Mouse (Mus musculus) neural tube, embryonic 15.5 days (tissue): ENCODE data around the gene Gimap4. TPM values are rescaled to one million over a fixed set of nuclear protein-coding genes. Genes with fewer than 3 reads are reported as not detected.

Experiments used
- ATAC-seq: fragments of 200-750 bp; cut with Nextera tagmentation; 2 replicates; pipeline ENCODE4 v1.8.0; 2017; ENCODE audit warnings: mild to moderate bottlenecking, moderate TSS enrichment, moderate library complexity; ENCODE audit not compliant: low FRiP score
- H3K27ac ChIP-seq: fragments of 300-500 bp; sonication (generic); replicated peaks from 2 replicates; pipeline ENCODE4 v1.5.1; 2015; ENCODE audit warnings: mild to moderate bottlenecking, inconsistent platforms
- H3K27me3 ChIP-seq: fragments of 300-500 bp; sonication (generic); replicated peaks from 2 replicates; pipeline ENCODE4 v1.6.1; 2015; ENCODE audit warnings: inconsistent platforms
- H3K36me3 ChIP-seq: fragments of 300-500 bp; sonication (generic); 2 replicates; pipeline ENCODE4 v1.6.1; 2015; ENCODE audit warnings: inconsistent platforms
- H3K4me1 ChIP-seq: fragments of 300-500 bp; sonication (generic); 2 replicates; pipeline ENCODE4 v1.6.1; 2015; ENCODE audit warnings: inconsistent platforms
- H3K4me2 ChIP-seq: fragments of 300-500 bp; sonication (generic); 2 replicates; pipeline ENCODE4 v1.6.1; 2015; ENCODE audit warnings: inconsistent platforms, mild to moderate bottlenecking, moderate library complexity
- H3K4me3 ChIP-seq: fragments of 300-500 bp; sonication (generic); replicated peaks from 2 replicates; pipeline ENCODE4 v1.5.1; 2015; ENCODE audit warnings: mild to moderate bottlenecking, inconsistent platforms
- H3K9ac ChIP-seq: fragments of 300-500 bp; sonication (generic); replicated peaks from 2 replicates; pipeline ENCODE4 v1.6.1; 2015; ENCODE audit warnings: mild to moderate bottlenecking, inconsistent platforms
- H3K9me3 ChIP-seq: fragments of 300-500 bp; sonication (generic); replicated peaks from 2 replicates; pipeline ENCODE4 v1.6.1; 2016; ENCODE audit warnings: inconsistent platforms
- WGBS: fragments of 180-500 bp; shearing (Covaris S2); methylation state at CpG from one replicate; pipeline ENCODE4 v1.1.7; 2015; ENCODE audit warnings: mixed read lengths; 5-methylcytosine and 5-hydroxymethylcytosine counted together
- polyA plus RNA-seq: library from polyadenylated mRNA; unstranded; fragments of >200 nt; fragmentation: Nextera tagmentation; extraction: Ambion mirVana; gene quantifications from 2 replicates; pipeline ENCODE4 v1.2.1, GENCODE M21; 2015

Gimap4 gene
- polyA plus RNA-seq, 1 experiment from 2014 or later: 1.4 TPM

- Histone ChIP-seq H3K27me3 (no peaks in the 10 kb centered on the region), H3K4me1 (no peaks in the 10 kb centered on the region), H3K9me3 (no peaks in the 10 kb centered on the region), H3K9ac (no peak overlapping the region), H3K27ac (no peak overlapping the region), H3K4me2 (no peak overlapping the region), H3K36me3 (no peaks in the 10 kb centered on the region), H3K4me3 (no peak overlapping the region)
- 93% methylated on average over 2 of the region's 2 CpGs for WGBS
- ATAC-seq: no peak
Observed at GRCm38 (mm10) chr6:48689320-48689719, 5.0 kb downstream of the Gimap4 start.

GRCm38 (mm10) chr6:48692962-48693361 is 8.6 kb downstream of the Gimap4 start:
- 93% methylated on average over 6 of the region's 6 CpGs for WGBS
- no peaks in the 10 kb centered on the region; the same call in 1 of the 2 replicates for H3K9me3 ChIP-seq
- no peak overlapping the region for H3K4me2 ChIP-seq
- no peak for ATAC-seq
- no peak overlapping the region for H3K27ac ChIP-seq
- H3K4me3 ChIP-seq: no peak overlapping the region
- H3K27me3 ChIP-seq: no peaks in the 10 kb centered on the region
- no peaks in the 10 kb centered on the region for H3K36me3 ChIP-seq
- H3K9ac ChIP-seq: no peak overlapping the region
- no peaks in the 10 kb centered on the region for H3K4me1 ChIP-seq

- Histone ChIP-seq H3K9ac (no peak overlapping the region), H3K36me3 (no peaks in the 10 kb centered on the region), H3K27ac (no peak overlapping the region), H3K9me3 (no peaks in the 10 kb centered on the region; the same call in 1 of the 2 replicates), H3K27me3 (no peaks in the 10 kb centered on the region), H3K4me1 (no peaks in the 10 kb centered on the region), H3K4me3 (no peak overlapping the region), H3K4me2 (no peak overlapping the region)
- no peak for ATAC-seq
- WGBS: 87% methylated on average over 4 of the region's 4 CpGs
Observed at GRCm38 (mm10) chr6:48696830-48697554, 12.6 kb downstream of the Gimap4 start.

GRCm38 (mm10) chr6:48697555-48697930 is 13.2 kb downstream of the Gimap4 start:
- H3K9me3 ChIP-seq: no peaks in the 10 kb centered on the region; the same call in 1 of the 2 replicates
- H3K36me3 ChIP-seq: no peaks in the 10 kb centered on the region
- WGBS: 64% methylated on average over 1 of the region's 1 CpGs
- ATAC-seq: no peak
- no peaks in the 10 kb centered on the region for H3K4me1 ChIP-seq
- H3K9ac ChIP-seq: no peak overlapping the region
- H3K27ac ChIP-seq: no peak overlapping the region
- no peak overlapping the region for H3K4me2 ChIP-seq
- H3K27me3 ChIP-seq: no peaks in the 10 kb centered on the region
- H3K4me3 ChIP-seq: no peak overlapping the region

- H3K36me3 ChIP-seq: no peaks in the 10 kb centered on the region
- WGBS: 86% methylated on average over 7 of the region's 7 CpGs
- ATAC-seq: no peak
- no peak overlapping the region for H3K4me3 ChIP-seq
- no peak overlapping the region for H3K4me2 ChIP-seq
- no peak overlapping the region for H3K9ac ChIP-seq
- no peak overlapping the region for H3K27ac ChIP-seq
- no peaks in the 10 kb centered on the region for H3K27me3 ChIP-seq
- no peaks in the 10 kb centered on the region; the same call in 1 of the 2 replicates for H3K9me3 ChIP-seq
- no peaks in the 10 kb centered on the region for H3K4me1 ChIP-seq
Observed at GRCm38 (mm10) chr6:48698066-48698856, 13.9 kb downstream of the Gimap4 start.

DNA sequence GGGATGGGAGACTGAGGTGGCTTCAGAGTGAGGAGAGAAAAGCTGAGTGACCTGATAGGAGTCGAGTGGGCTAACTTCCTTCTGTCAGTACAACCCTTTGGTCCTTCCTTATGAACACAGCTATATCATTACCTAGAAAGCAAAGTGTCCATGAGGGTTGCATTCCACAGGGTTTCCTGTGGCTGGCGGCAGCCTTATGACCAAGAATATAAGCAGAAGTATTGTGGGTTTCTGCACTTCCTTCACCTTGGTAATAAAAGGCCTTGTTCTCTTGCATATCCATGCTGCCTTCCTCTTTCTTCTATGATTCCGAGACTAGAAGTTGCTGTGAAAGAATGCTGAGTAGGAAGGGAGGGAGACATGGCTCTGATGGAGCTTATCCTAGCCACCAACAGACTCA is 14.5 kb downstream of the Gimap4 start:
- WGBS: 88% methylated on average over 3 of the region's 3 CpGs
- no peak overlapping the region for H3K9ac ChIP-seq
- no peaks in the 10 kb centered on the region; the same call in 1 of the 2 replicates for H3K9me3 ChIP-seq
- H3K4me3 ChIP-seq: no peak overlapping the region
- no peaks in the 10 kb centered on the region for H3K27me3 ChIP-seq
- no peak for ATAC-seq
- H3K27ac ChIP-seq: no peak overlapping the region
- H3K4me2 ChIP-seq: no peak overlapping the region
- H3K4me1 ChIP-seq: no peaks in the 10 kb centered on the region
- no peaks in the 10 kb centered on the region for H3K36me3 ChIP-seq

DNA sequence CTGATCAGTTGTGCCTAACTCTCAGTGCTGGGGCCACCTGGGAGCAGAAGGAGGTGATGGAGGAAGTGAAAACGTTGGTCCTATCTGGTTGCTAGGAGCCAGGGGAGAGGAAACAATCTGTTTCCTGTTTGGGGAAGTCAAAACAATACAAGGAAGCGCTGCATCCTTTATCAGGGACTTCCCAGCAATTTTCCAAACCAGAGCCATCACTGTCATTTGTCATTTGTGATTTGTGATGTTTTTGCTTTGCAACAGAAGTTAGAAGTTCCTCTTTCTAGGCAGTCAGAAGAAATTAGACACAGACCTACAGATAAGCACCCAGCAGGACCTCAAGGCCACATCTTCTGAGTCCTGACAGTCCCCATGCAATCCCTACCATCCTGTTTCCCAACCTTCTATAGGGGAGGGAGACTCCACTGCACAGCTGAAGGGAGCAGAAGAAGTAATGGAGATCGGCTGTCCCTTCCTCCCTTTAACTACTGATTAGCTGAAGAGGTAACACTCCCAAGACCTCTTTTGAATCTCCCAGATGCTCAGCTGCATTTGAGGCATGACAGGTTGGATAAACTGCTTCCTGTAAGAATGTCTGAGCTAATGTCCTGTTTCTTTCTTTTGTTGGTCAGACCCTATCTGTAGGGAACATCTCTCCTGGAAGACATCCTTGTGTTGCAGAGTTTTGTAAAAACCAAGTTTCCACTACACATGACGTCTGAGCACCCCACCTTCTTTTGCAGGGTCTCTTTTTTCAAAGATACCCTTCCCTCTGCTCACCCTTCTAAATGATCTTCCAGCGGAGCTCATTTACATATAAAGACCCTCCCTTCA is 16.1 kb downstream of the Gimap4 start:
- Histone ChIP-seq H3K9me3 (no peaks in the 10 kb centered on the region; the same call in 1 of the 2 replicates), H3K9ac (no peak overlapping the region), H3K36me3 (no peaks in the 10 kb centered on the region), H3K4me1 (no peaks in the 10 kb centered on the region), H3K4me2 (no peak overlapping the region), H3K27ac (0 out of 2 replicates have a peak overlapping the region, but pooled peaks have one; percentile 18), H3K4me3 (no peak overlapping the region), H3K27me3 (no peaks in the 10 kb centered on the region)
- 61% methylated on average over 5 of the region's 5 CpGs for WGBS
- no peak for ATAC-seq

DNA sequence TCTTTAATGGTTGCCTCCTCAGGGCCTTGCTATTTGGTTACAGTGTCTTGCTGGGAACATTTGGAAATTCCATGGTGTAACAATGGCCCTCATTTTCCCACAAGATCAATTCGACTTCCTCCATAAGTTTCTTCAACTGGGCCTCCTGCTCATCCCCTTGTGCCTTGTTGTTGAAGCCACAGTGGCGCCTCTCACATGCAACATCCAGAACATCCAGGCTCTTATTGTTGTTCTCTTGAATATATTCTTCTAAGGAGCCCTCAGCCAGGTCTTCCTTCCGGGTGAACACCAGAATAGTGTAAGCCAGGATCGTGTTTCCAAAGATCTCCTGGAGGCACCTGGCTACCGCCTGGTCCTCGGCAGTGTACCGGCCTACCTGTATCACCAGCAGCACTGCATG is 17.8 kb downstream of the Gimap4 start:
- no peaks in the 10 kb centered on the region for H3K36me3 ChIP-seq
- no peak overlapping the region for H3K4me2 ChIP-seq
- no peak overlapping the region for H3K4me3 ChIP-seq
- no peak overlapping the region for H3K27ac ChIP-seq
- H3K27me3 ChIP-seq: no peaks in the 10 kb centered on the region
- H3K9me3 ChIP-seq: no peaks in the 10 kb centered on the region
- ATAC-seq: no peak
- no peak overlapping the region for H3K9ac ChIP-seq
- H3K4me1 ChIP-seq: no peaks in the 10 kb centered on the region
- 87% methylated on average over 7 of the region's 7 CpGs for WGBS

DNA sequence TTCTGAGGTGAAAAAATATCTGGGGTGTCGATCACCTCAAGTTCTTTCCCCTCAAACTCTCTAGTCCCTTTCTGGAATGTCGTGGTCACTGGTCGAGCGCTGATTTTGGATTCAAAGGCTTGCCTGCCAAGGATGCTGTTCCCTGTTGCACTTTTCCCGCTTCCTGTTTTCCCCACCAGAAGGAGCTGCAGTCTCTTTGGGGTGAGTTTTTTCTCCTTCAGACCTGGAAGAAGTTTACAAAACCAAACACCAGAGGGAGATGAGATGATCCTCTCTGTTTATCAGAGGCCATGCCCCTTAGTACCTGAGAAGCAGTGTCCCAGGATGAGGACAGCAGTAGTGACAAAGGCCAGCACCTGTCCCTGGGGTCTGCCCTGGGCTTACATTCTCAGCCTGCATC is 18.3 kb downstream of the Gimap4 start:
- ATAC-seq: no peak
- Histone ChIP-seq H3K9me3 (no peaks in the 10 kb centered on the region), H3K27me3 (no peaks in the 10 kb centered on the region), H3K36me3 (no peaks in the 10 kb centered on the region), H3K4me1 (no peaks in the 10 kb centered on the region), H3K4me3 (no peak overlapping the region), H3K9ac (no peak overlapping the region), H3K4me2 (no peak overlapping the region), H3K27ac (no peak overlapping the region)
- WGBS: 79% methylated on average over 5 of the region's 5 CpGs

- no peaks in the 10 kb centered on the region for H3K9me3 ChIP-seq
- no peak for ATAC-seq
- H3K36me3 ChIP-seq: no peaks in the 10 kb centered on the region
- no peak overlapping the region for H3K9ac ChIP-seq
- no peaks in the 10 kb centered on the region for H3K4me1 ChIP-seq
- no peak overlapping the region for H3K4me3 ChIP-seq
- no peaks in the 10 kb centered on the region for H3K27me3 ChIP-seq
- no peak overlapping the region for H3K4me2 ChIP-seq
- no peak overlapping the region for H3K27ac ChIP-seq
Observed at GRCm38 (mm10) chr6:48704146-48704545, 19.8 kb downstream of the Gimap4 start.

GRCm38 (mm10) chr6:48706130-48706529 is 21.8 kb downstream of the Gimap4 start:
- no peak overlapping the region for H3K9ac ChIP-seq
- H3K4me2 ChIP-seq: no peak overlapping the region
- no peak for ATAC-seq
- no peaks in the 10 kb centered on the region for H3K9me3 ChIP-seq
- no peaks in the 10 kb centered on the region for H3K27me3 ChIP-seq
- no peak overlapping the region for H3K4me3 ChIP-seq
- WGBS: 71% methylated on average over 3 of the region's 3 CpGs
- no peaks in the 10 kb centered on the region for H3K36me3 ChIP-seq
- no peaks in the 10 kb centered on the region for H3K4me1 ChIP-seq
- H3K27ac ChIP-seq: no peak overlapping the region
